Mouse (Mus musculus): Measurements from ENCODE around the gene Klrb1f. TPM values are rescaled to one million over a fixed set of nuclear protein-coding genes. Genes with fewer than 3 reads are reported as not detected.

The Klrb1f gene
- polyA plus RNA-seq, 1 experiment = not detected

- TF ChIP-seq POLR2A (IDR thresholded peaks at IDR 0.05; ENCODE audit: insufficient read length, low read depth) (no peak), USF1 (IDR thresholded peaks at IDR 0.05; ENCODE audit: low read depth) (no peak), E2F4 (IDR thresholded peaks at IDR 0.05; ENCODE audit: insufficient read depth) (no peak), TCF12 (IDR thresholded peaks at IDR 0.05; ENCODE audit: insufficient read depth, poor library complexity, severe bottlenecking) (no peak)
- Histone ChIP-seq H3K4me2 (ENCODE audit: low read depth) (no peak overlapping the region), H3K4me3 (no peak overlapping the region), H3K36me3 (ENCODE audit: control insufficient read depth, insufficient read depth) (no peaks in the 10 kb centered on the region), H3ac (ENCODE audit: control insufficient read depth, insufficient read length) (no peak overlapping the region), H3K79me2 (ENCODE audit: control insufficient read depth, insufficient read depth) (no peaks in the 10 kb centered on the region), H3K27me3 (ENCODE audit: control insufficient read depth, insufficient read depth, insufficient read length) (no peaks in the 10 kb centered on the region)
Observed at GRCm38 (mm10) chr6:129042470-129042869, 3.2 kb upstream of the Klrb1f start.

- TF ChIP-seq MYOG (IDR thresholded peaks at IDR 0.05; ENCODE audit: control insufficient read depth in 1 of 3, insufficient read depth in 1 of 3, insufficient read length in 2 of 3, low read depth in 2 of 3) (no peak), E2F4 (IDR thresholded peaks at IDR 0.05; ENCODE audit: insufficient read depth) (no peak), REST (IDR thresholded peaks at IDR 0.05; ENCODE audit: insufficient read depth, insufficient read length) (no peak), TCF3 (IDR thresholded peaks at IDR 0.05; ENCODE audit: insufficient read length, low read depth) (no peak), USF1 (IDR thresholded peaks at IDR 0.05; ENCODE audit: low read depth) (no peak), POLR2A (IDR thresholded peaks at IDR 0.05; ENCODE audit: insufficient read length, low read depth) (no peak), MAX (IDR thresholded peaks at IDR 0.05; ENCODE audit: low read depth) (no peak), MYOD1 (IDR thresholded peaks at IDR 0.05; ENCODE audit: control insufficient read depth in 1 of 3, insufficient read length in 2 of 3, low read depth in 2 of 3) (no peak), POLR2AphosphoS2 (IDR thresholded peaks at IDR 0.05; ENCODE audit: insufficient read length, low read depth) (no peak), SRF (IDR thresholded peaks at IDR 0.05; ENCODE audit: control insufficient read depth, insufficient read length, low read depth) (no peak), TCF12 (IDR thresholded peaks at IDR 0.05; ENCODE audit: insufficient read depth, poor library complexity, severe bottlenecking) (no peak), CEBPB (IDR thresholded peaks at IDR 0.05; ENCODE audit: insufficient read depth, poor library complexity, severe bottlenecking) (no peak)
- H3K36me3 ChIP-seq (ENCODE audit: control insufficient read depth, insufficient read depth) = no peaks in the 10 kb centered on the region
- H3K4me3 ChIP-seq = no peak overlapping the region
- no peak overlapping the region for H3ac ChIP-seq (ENCODE audit: control insufficient read depth, insufficient read length)
- H3K27me3 ChIP-seq (ENCODE audit: control insufficient read depth, insufficient read depth, insufficient read length) = no peaks in the 10 kb centered on the region
- no peaks in the 10 kb centered on the region for H3K79me2 ChIP-seq (ENCODE audit: control insufficient read depth, insufficient read depth)
- H3K4me2 ChIP-seq (ENCODE audit: low read depth) = no peak overlapping the region
Observed at GRCm38 (mm10) chr6:129048381-129048780, 2.7 kb downstream of the Klrb1f start.

DNA sequence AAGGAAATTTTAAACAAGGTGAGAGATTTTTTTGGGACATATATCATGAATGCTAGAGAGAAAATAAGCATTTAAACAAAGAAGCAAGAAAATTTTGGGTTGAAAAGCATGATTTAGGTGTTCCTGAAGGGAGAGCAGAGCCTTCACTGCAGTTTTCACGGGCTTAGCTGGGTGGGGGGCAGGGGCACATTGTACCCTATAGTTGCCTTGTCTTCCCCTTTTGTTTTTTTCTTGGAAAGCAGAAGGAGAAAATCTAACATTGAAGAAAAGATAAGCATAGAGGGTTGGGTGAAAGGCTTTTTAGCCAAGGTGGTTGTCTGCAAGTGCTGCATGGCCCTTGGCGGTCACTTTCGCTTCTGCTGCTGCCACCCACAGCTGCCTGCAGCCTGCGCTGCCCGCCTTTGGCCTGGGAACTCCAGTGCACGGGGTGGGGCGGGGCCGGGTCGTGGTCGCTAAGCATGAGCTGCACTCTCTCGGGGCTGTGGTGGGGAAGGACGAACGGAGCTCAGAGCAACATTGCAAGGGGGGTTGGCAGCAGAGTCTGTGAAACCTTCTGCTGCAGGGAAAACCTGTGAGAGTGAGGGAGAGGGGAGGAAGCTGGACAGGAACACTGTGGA, 3.3 kb downstream of the Klrb1f start:
- H3K79me2 ChIP-seq (ENCODE audit: control insufficient read depth, insufficient read depth) = no peaks in the 10 kb centered on the region
- TF ChIP-seq POLR2A (IDR thresholded peaks at IDR 0.05; ENCODE audit: insufficient read length, low read depth) (no peak), SRF (IDR thresholded peaks at IDR 0.05; ENCODE audit: control insufficient read depth, insufficient read length, low read depth) (no peak), MYOD1 (IDR thresholded peaks at IDR 0.05; ENCODE audit: control insufficient read depth in 1 of 3, insufficient read length in 2 of 3, low read depth in 2 of 3) (no peak), MAX (IDR thresholded peaks at IDR 0.05; ENCODE audit: low read depth) (no peak), REST (IDR thresholded peaks at IDR 0.05; ENCODE audit: insufficient read depth, insufficient read length) (no peak), TCF3 (IDR thresholded peaks at IDR 0.05; ENCODE audit: insufficient read length, low read depth) (no peak), E2F4 (IDR thresholded peaks at IDR 0.05; ENCODE audit: insufficient read depth) (no peak), POLR2AphosphoS2 (IDR thresholded peaks at IDR 0.05; ENCODE audit: insufficient read length, low read depth) (no peak), CEBPB (IDR thresholded peaks at IDR 0.05; ENCODE audit: insufficient read depth, poor library complexity, severe bottlenecking) (no peak), USF1 (IDR thresholded peaks at IDR 0.05; ENCODE audit: low read depth) (no peak), MYOG (IDR thresholded peaks at IDR 0.05; ENCODE audit: control insufficient read depth in 1 of 3, insufficient read depth in 1 of 3, insufficient read length in 2 of 3, low read depth in 2 of 3) (no peak), TCF12 (IDR thresholded peaks at IDR 0.05; ENCODE audit: insufficient read depth, poor library complexity, severe bottlenecking) (no peak)
- no peaks in the 10 kb centered on the region for H3K27me3 ChIP-seq (ENCODE audit: control insufficient read depth, insufficient read depth, insufficient read length)
- H3K4me2 ChIP-seq (ENCODE audit: low read depth) = peak overlapping the region; percentile 65
- H3ac ChIP-seq (ENCODE audit: control insufficient read depth, insufficient read length) = no peak overlapping the region
- no peak overlapping the region for H3K4me3 ChIP-seq
- H3K36me3 ChIP-seq (ENCODE audit: control insufficient read depth, insufficient read depth) = no peaks in the 10 kb centered on the region

DNA sequence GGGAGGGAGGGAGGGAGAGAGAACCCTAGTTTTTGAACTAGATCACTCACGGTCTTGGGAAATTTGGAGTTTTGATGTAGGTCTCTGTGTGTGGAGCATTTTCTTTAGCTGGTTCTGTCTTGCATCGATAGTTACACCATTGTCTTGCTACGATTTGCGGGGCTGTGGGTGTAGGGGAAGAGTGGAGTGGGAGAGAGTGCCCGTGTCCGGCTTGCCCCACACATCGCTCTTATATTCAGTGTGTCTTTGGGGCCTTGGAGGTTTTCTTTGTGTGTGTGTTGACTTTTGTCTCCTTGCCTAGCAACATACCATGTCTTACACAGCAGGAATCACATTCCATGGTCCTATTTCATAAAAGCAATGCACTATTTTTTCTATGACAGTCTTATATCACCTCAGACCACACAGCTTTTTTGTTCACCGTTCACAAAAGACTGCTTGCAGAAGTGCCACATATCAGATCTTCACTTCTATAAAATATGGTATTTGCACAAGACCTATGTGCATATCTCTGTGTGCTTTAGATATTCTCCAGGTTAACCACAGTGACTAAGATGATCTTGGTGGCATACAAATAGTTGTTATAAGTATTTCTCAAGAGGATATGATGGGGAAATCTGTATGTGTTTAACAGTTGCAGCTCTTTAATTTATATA, 4.0 kb downstream of the Klrb1f start:
- Histone ChIP-seq H3K4me3 (no peak overlapping the region), H3K27me3 (ENCODE audit: control insufficient read depth, insufficient read depth, insufficient read length) (no peaks in the 10 kb centered on the region), H3K4me2 (ENCODE audit: low read depth) (peak overlapping the region; percentile 55), H3K79me2 (ENCODE audit: control insufficient read depth, insufficient read depth) (no peaks in the 10 kb centered on the region), H3K36me3 (ENCODE audit: control insufficient read depth, insufficient read depth) (no peaks in the 10 kb centered on the region), H3ac (ENCODE audit: control insufficient read depth, insufficient read length) (no peak overlapping the region)
- no peak for TF ChIP-seq REST (IDR thresholded peaks at IDR 0.05; ENCODE audit: insufficient read depth, insufficient read length)
- no peak for TF ChIP-seq USF1 (IDR thresholded peaks at IDR 0.05; ENCODE audit: low read depth)

DNA sequence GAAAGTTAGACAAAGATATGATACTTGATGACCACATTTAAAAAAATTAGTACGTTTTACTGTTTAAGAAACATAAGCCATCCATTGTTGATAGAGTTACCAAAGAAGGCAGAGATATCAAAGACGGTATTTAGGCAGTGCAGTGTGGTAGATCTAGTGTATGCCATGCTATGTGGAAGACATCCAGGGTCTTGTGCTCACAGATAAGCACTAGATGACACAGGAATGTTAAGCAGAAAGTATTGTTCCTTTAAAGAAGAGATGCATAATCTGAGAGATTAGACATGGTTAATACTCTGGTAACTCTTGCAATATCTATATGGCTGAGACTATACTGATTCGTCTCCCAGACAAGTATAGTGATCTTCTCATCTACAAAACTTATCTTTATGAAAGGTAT, 5.4 kb downstream of the Klrb1f start:
- no peaks in the 10 kb centered on the region for H3K36me3 ChIP-seq (ENCODE audit: control insufficient read depth, insufficient read depth)
- no peak for TF ChIP-seq CEBPB (IDR thresholded peaks at IDR 0.05; ENCODE audit: insufficient read depth, poor library complexity, severe bottlenecking)
- TF ChIP-seq SRF (IDR thresholded peaks at IDR 0.05; ENCODE audit: control insufficient read depth, insufficient read length, low read depth) = no peak
- no peak for TF ChIP-seq E2F4 (IDR thresholded peaks at IDR 0.05; ENCODE audit: insufficient read depth)
- no peak for TF ChIP-seq USF1 (IDR thresholded peaks at IDR 0.05; ENCODE audit: low read depth)
- no peak for TF ChIP-seq TCF3 (IDR thresholded peaks at IDR 0.05; ENCODE audit: insufficient read length, low read depth)
- TF ChIP-seq MYOD1 (IDR thresholded peaks at IDR 0.05; ENCODE audit: control insufficient read depth in 1 of 3, insufficient read length in 2 of 3, low read depth in 2 of 3) = no peak
- TF ChIP-seq TCF12 (IDR thresholded peaks at IDR 0.05; ENCODE audit: insufficient read depth, poor library complexity, severe bottlenecking) = no peak
- TF ChIP-seq MAX (IDR thresholded peaks at IDR 0.05; ENCODE audit: low read depth) = no peak
- TF ChIP-seq POLR2A (IDR thresholded peaks at IDR 0.05; ENCODE audit: insufficient read length, low read depth) = no peak
- no peak for TF ChIP-seq MYOG (IDR thresholded peaks at IDR 0.05; ENCODE audit: control insufficient read depth in 1 of 3, insufficient read depth in 1 of 3, insufficient read length in 2 of 3, low read depth in 2 of 3)

More for the DNA sequence above, 5.4 kb downstream of the Klrb1f start:
- Histone ChIP-seq H3K4me2 (ENCODE audit: low read depth) (no peak overlapping the region), H3K4me3 (no peak overlapping the region), H3ac (ENCODE audit: control insufficient read depth, insufficient read length) (no peak overlapping the region), H3K79me2 (ENCODE audit: control insufficient read depth, insufficient read depth) (no peaks in the 10 kb centered on the region), H3K27me3 (ENCODE audit: control insufficient read depth, insufficient read depth, insufficient read length) (no peaks in the 10 kb centered on the region)

All from myocyte (in vitro differentiated cells).